Mouse (Mus musculus) embryonic facial prominence, embryonic 10.5 days (tissue): ENCODE measurements around the gene Trex1. TPM values are rescaled to one million over a fixed set of nuclear protein-coding genes. Genes with fewer than 3 reads are reported as not detected.

Experiments
- DNase-seq: peaks from one replicate; pipeline ENCODE4 v3.0.0-alpha.2; 2017; ENCODE audit warnings: low spot score
- H3K27ac ChIP-seq: fragments of 300-500 bp; sonication (generic); replicated peaks from 2 replicates; pipeline ENCODE4 v1.5.1; 2016; ENCODE audit warnings: mild to moderate bottlenecking
- H3K27me3 ChIP-seq: fragments of 300-500 bp; sonication (generic); replicated peaks from 2 replicates; pipeline ENCODE4 v1.6.1; 2016; ENCODE audit warnings: low read depth, mild to moderate bottlenecking; ENCODE audit not compliant: poor library complexity, severe bottlenecking
- H3K36me3 ChIP-seq: fragments of 300-500 bp; sonication (generic); replicated peaks from 2 replicates; pipeline ENCODE4 v1.6.1; 2016; ENCODE audit warnings: mild to moderate bottlenecking, moderate library complexity
- H3K4me1 ChIP-seq: fragments of 300-500 bp; sonication (generic); 2 replicates; pipeline ENCODE4 v1.6.1; 2016
- H3K4me3 ChIP-seq: fragments of 300-500 bp; sonication (generic); 2 replicates; pipeline ENCODE4 v1.5.1; 2016; ENCODE audit warnings: mild to moderate bottlenecking, moderate library complexity
- H3K9me3 ChIP-seq: fragments of 300-500 bp; sonication (generic); 2 replicates; pipeline ENCODE4 v1.6.1; 2016; ENCODE audit warnings: mild to moderate bottlenecking
- WGBS: fragments of 180-500 bp; shearing (Covaris S2); methylation state at CpG from one replicate; pipeline ENCODE4 v1.1.7; 2016; 5-methylcytosine and 5-hydroxymethylcytosine counted together
- polyA plus RNA-seq: library from polyadenylated mRNA; unstranded; fragments of >200 nt; fragmentation: Nextera tagmentation; extraction: Ambion mirVana; gene quantifications from 2 replicates; pipeline ENCODE4 v1.2.1, GENCODE M21; 2016

The Trex1 gene
- polyA plus RNA-seq, 1 experiment from 2014 or later, result 8.4 TPM

DNA sequence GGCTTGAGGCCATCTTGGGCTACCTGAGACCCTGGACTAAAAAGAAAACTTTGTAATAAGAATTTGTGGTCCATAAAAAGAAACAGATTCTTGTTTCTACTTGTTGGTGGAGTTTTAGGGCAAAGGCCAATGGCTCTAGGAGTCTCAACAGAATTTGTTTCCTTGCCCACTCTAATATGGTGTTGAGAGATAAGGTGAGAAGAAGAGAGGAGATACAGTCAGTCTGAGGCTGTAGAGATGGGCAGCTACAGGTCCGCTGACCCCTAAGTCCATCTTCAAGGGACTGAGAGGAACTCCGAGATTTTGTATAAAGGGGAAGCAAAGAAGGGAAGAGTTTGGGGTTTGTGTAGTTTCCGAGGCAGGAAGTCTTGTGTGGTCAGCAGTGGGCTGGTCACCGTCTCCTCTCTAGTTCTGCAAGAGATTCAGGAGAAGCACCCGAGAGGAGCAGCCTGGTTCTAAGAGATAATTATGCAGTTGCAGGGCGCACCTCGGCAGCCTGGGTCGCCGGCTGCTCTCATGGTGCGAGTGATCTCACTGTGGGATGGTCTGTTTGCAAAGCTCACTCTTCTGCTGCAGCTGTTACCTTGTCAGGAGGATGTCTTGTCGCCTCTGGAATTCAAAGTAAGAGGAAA lies 42.4 kb downstream of the Trex1 start:
- H3K4me1 ChIP-seq, result no peaks in the 10 kb centered on the region; the same call in 1 of the 2 replicates
- H3K27ac ChIP-seq, result no peak overlapping the region
- no peaks in the 10 kb centered on the region for H3K9me3 ChIP-seq
- no peak for DNase-seq
- no peaks in the 10 kb centered on the region for H3K36me3 ChIP-seq
- no peak overlapping the region for H3K4me3 ChIP-seq
- H3K27me3 ChIP-seq, result no peaks in the 10 kb centered on the region
- WGBS, result 71% methylated on average over 11 of the region's 11 CpGs

DNA sequence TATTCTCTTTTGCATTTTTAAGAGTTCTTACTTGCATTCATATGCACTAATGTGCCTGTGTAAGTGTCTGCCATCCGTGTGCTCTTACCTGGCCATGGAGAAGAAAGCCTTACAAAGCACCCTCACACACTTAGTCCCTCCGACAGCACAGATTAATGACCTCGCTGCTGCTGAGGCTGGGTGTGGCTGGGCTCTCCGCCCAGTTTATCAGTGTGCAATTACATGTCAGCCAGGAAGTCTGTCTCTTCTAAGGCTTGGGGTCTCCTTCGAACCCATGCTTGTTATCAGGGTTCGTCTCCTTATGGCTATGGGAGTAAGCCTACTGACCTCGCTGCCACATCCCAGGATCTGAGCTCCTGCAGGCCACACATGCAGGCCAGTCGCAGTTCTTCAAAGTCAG lies 44.1 kb downstream of the Trex1 start:
- Histone ChIP-seq H3K9me3 (no peaks in the 10 kb centered on the region), H3K4me1 (no peaks in the 10 kb centered on the region; the same call in 1 of the 2 replicates)

DNA sequence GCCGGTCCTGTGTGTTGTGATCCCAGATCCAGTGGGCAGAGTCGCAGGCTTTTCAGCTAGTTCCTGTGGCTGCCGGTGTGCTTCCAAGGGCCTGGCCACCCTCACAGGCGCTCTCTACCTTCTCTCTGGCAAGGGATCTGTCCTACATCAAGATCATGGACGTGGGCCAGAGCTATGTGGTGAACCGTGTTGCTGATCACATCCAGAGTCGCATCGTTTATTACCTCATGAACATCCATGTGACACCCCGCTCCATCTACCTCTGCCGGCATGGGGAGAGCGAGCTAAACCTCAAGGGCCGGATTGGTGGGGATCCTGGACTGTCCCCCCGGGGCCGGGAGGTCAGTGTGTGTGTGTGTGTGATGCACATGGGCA lies 49.2 kb downstream of the Trex1 start:
- H3K4me3 ChIP-seq, result no peak overlapping the region
- H3K4me1 ChIP-seq, result peaks cover 22% of the 10 kb centered on the region
- H3K9me3 ChIP-seq, result no peaks in the 10 kb centered on the region
- DNase-seq, result no peak
- no peaks in the 10 kb centered on the region for H3K36me3 ChIP-seq
- 85% methylated on average over 14 of the region's 14 CpGs for WGBS
- H3K27me3 ChIP-seq, result no peaks in the 10 kb centered on the region
- no peak overlapping the region for H3K27ac ChIP-seq

More for the DNA sequence above, 44.1 kb downstream of the Trex1 start:
- H3K27ac ChIP-seq, result no peak overlapping the region
- 79% methylated on average over 8 of the region's 8 CpGs for WGBS
- no peak for DNase-seq
- H3K4me3 ChIP-seq, result no peak overlapping the region
- H3K36me3 ChIP-seq, result no peaks in the 10 kb centered on the region
- no peaks in the 10 kb centered on the region for H3K27me3 ChIP-seq

DNA sequence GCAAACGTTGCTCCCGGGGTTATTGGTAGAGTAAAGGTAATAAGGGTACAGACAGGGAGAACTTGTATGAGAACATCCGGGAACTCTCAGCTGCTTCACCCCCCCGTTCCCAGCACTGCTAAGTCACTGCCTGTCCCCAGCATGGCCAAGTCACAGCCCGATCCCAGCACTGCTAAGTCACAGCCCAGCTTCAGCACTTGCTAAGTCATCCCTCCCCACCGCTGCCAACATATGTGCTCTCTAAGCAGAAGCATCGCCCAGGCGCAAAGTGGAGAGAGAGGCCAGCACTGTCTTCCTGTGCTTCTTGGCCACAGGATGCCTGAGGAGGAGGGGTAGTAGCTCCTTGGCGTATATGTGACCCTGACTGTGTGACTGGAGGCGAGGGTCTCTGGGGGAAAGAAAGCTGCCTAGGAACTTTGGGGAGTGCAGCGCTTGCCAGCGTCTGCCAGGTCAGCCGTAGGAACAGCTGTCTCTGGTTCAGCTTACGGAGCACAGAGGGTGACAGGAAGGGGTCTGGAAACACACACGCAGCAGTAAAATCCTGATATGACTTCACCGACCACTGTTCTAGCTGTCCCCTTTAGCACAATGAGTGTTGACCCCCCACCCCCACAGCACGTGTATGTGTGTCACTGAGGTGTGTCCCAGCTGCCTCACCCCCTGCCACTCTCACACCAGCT lies 49.8 kb downstream of the Trex1 start:
- Histone ChIP-seq H3K27me3 (no peaks in the 10 kb centered on the region), H3K9me3 (no peaks in the 10 kb centered on the region), H3K4me3 (no peak overlapping the region), H3K27ac (no peak overlapping the region), H3K36me3 (no peaks in the 10 kb centered on the region), H3K4me1 (peaks cover 22% of the 10 kb centered on the region)
- peak; percentile 21 for DNase-seq
- WGBS, result 52% methylated on average over 17 of the region's 17 CpGs

DNA sequence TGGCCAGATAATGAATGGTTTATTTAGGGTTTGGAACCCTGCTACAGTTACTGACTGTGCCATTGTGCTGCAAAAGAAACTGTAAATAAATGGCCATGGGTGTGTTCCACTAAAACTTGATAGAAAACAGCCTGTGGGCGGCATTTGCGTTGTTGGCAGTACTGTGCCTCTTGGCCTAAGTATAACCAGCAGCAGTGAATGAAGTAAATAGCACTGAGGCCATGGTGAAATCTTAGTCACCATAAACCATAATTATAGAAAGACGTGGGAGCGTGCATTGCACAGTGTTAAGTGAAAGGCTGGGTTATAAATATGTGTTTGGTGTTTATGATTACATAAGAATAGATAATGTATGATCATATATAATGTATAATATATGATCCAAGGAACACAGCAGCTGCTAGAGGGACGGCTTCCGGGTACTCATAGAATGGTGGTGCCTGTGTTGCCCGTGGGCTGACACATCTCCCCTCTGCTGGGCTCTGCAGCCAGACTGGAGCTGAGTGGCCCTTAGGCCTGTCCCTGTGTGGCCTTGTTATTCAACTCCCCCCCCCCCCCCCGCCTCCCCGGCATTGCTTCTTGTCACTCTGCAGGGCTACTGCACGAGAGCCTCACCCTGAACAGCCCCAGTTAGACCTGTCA lies 50.4 kb downstream of the Trex1 start:
- Histone ChIP-seq H3K27me3 (no peaks in the 10 kb centered on the region), H3K36me3 (no peaks in the 10 kb centered on the region), H3K27ac (no peak overlapping the region), H3K4me3 (no peak overlapping the region), H3K4me1 (peaks cover 22% of the 10 kb centered on the region), H3K9me3 (no peaks in the 10 kb centered on the region)
- DNase-seq, result no peak
- WGBS, result 71% methylated on average over 10 of the region's 10 CpGs

DNA sequence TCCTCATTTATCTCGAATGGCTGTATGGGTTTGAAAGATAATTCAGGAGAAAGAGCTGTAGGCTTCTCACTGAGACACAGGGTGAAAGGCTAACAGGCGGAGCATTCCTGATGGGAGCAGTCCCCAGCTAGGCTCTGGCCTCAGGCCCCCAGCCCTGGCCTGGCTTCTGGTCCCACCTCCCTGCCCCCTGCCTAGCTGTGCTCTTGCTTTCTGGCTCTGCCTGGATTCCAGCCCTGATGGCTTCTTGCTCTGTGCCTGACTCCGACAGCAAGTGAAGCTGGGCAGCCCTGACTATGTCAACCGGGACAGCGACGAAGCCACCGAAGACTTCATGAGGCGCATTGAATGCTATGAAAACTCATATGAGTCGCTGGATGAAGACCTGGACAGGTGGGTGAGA lies 51.5 kb downstream of the Trex1 start:
- no peak for DNase-seq
- H3K36me3 ChIP-seq, result no peaks in the 10 kb centered on the region

More for the DNA sequence above, 51.5 kb downstream of the Trex1 start:
- Histone ChIP-seq H3K27me3 (no peaks in the 10 kb centered on the region), H3K4me3 (no peak overlapping the region), H3K9me3 (no peaks in the 10 kb centered on the region), H3K4me1 (peaks cover 22% of the 10 kb centered on the region), H3K27ac (no peak overlapping the region; the same call in 1 of the 2 replicates)
- 78% methylated on average over 9 of the region's 9 CpGs for WGBS

Other genes with a start within 250 kb of the Trex1 start
- gene Celsr3, start 233.4 kb downstream of the Trex1 start, polyA plus RNA-seq, result 1.6 and 1.7 TPM in 2 replicates
- gene Slc26a6, start 206.5 kb downstream of the Trex1 start, polyA plus RNA-seq, result 13.3 and 14.0 TPM in 2 replicates
- gene Tmem89, start 145.1 kb downstream of the Trex1 start, polyA plus RNA-seq, result not detected in 2 replicates
- gene Uqcrc1, start 123.1 kb downstream of the Trex1 start, polyA plus RNA-seq, result 488 and 506 TPM in 2 replicates
- gene Col7a1, start 106.1 kb downstream of the Trex1 start, polyA plus RNA-seq, result 1.1 and 2.0 TPM in 2 replicates
- gene Ucn2, start 73.7 kb downstream of the Trex1 start, polyA plus RNA-seq, result not detected in 2 replicates
- 10.0 and 12.2 TPM in 2 replicates for gene Pfkfb4, start 68.0 kb downstream of the Trex1 start, polyA plus RNA-seq
- gene Shisa5, start 21.2 kb downstream of the Trex1 start, polyA plus RNA-seq, result 38.4 and 42.0 TPM in 2 replicates
- 35.9 and 36.7 TPM in 2 replicates for gene Atrip, start 14.4 kb upstream of the Trex1 start, polyA plus RNA-seq
- 11.8 and 13.3 TPM in 2 replicates for gene Ccdc51, start 22.8 kb upstream of the Trex1 start, polyA plus RNA-seq
- 784 and 812 TPM in 2 replicates for gene Tma7, start 22.9 kb upstream of the Trex1 start, polyA plus RNA-seq
- 24.8 and 28.6 TPM in 2 replicates for gene Plxnb1, start 35.7 kb upstream of the Trex1 start, polyA plus RNA-seq
- gene Fbxw21, start 102.3 kb upstream of the Trex1 start, polyA plus RNA-seq, result not detected in 2 replicates
- gene Fbxw13, start 136.2 kb upstream of the Trex1 start, polyA plus RNA-seq, result not detected in 2 replicates
- not detected in 2 replicates for gene Fbxw20, start 175.0 kb upstream of the Trex1 start, polyA plus RNA-seq
- gene Fbxw14, start 227.9 kb upstream of the Trex1 start, polyA plus RNA-seq, result not detected in 2 replicates